14 mouse cellular contexts compared by ENCODE assay signal in genomic region chr4:58581191-58581590, GRCm38 (mm10).
"Had no signal": no experiment of that assay in that cellular context is flagged by ENCODE, and none has a peak within 500 bp of the region (broad histone marks: within the 10 kb centered on the region; RNA-seq: fewer than 3 reads in every experiment).

No protein-coding gene starts in this region.

- H3K9ac ChIP-seq: liver, embryonic 15.5 days; midbrain, embryonic 15.5 days; neural tube, embryonic 12.5 days had no signal

- H3K27ac ChIP-seq: layer of hippocampus, adult 2 months; liver, embryonic 15.5 days; midbrain, embryonic 15.5 days; neural tube, embryonic 12.5 days; stomach, postnatal 0 days had no signal

- H3K4me1 ChIP-seq: liver, embryonic 15.5 days; midbrain, embryonic 15.5 days; neural tube, embryonic 12.5 days had no signal

- ATAC-seq: lung, postnatal 0 days; midbrain, embryonic 15.5 days had no signal

- H3K4me3 ChIP-seq: layer of hippocampus, adult 2 months; liver, embryonic 15.5 days; midbrain, embryonic 15.5 days; neural tube, embryonic 12.5 days had no signal

- H3K27me3 ChIP-seq: liver, embryonic 15.5 days; midbrain, embryonic 15.5 days; neural tube, embryonic 12.5 days had no signal

- H3K9me3 ChIP-seq: liver, embryonic 15.5 days; midbrain, embryonic 15.5 days; neural tube, embryonic 12.5 days had no signal

- DNase-seq: kidney, postnatal 10 days; kidney, postnatal 4 days; left cerebral cortex, postnatal 4 days; lung, adult 2 months; lung, postnatal 4 days; thymus, postnatal 14 days had no signal

- H3K4me2 ChIP-seq: liver, embryonic 11.5 days; liver, embryonic 15.5 days; midbrain, embryonic 11.5 days; midbrain, embryonic 15.5 days; neural tube, embryonic 12.5 days had no signal

- H3K36me3 ChIP-seq: liver, embryonic 15.5 days; midbrain, embryonic 15.5 days; neural tube, embryonic 12.5 days had no signal
